Mouse (Mus musculus) left cerebral cortex, postnatal 25 days (tissue): ENCODE measurements at regions not wholly inside any gene's neighbourhood (a gene's known extent, or its start where the extent isn't known, plus 50 kb on each side); places are given as distances from the start of the nearest gene placed in this dataset.
"Not testable (repeated sequence)": the region's sequence is repeated elsewhere in the genome, so short reads cannot be mapped to it uniquely, and the experiment has no call there.

Experiments
- DNase-seq, 2 experiments: peaks; one replicate each; pipeline ENCODE4 v3.0.0; 2022; ENCODE audit warnings: low spot score in 2 of 2, mixed read lengths in 1 of 2
- intact Hi-C: fragments of 180-260 bp; cut with DNase I; formaldehyde crosslinking; loops from one replicate; pipeline ENCODE4 v1.15.1; 2025

DNA sequence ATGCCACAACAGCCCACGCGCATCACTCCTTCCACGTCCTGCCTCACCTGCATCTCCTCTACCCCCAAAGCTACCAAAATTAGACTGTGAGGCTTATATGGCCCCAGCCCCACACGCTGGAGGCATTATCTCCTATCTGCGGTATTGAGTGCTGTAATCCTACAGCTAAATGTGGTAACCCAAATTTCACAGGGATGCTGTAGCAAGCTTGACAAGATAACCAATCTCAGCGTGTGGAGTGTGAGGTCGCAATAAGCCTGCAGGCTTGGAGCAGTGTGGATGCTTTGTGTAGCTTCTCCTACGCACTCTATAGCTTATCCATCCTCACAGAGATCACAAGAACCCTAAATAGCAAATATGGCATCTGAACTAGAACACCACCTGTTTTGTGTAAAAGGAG is 251.2 kb upstream of the Kcnh8 start:
- intact Hi-C loops, result loop anchor here (5.0 kb wide), 1 partner anchor 99 kb away; no protein-coding TSS in a partner anchor
- DNase-seq, result peak; percentile 13 to 76

GRCm38 (mm10) chr17:52350696-52351095 is 251.8 kb upstream of the Kcnh8 start:
- intact Hi-C loops, result loop anchor here (5.0 kb wide), 1 partner anchor 98 kb away; no protein-coding TSS in a partner anchor
- no peak for DNase-seq

- DNase-seq, result no peak
- intact Hi-C loops, result loop anchor here (5.0 kb wide), 2 partner anchors 98 to 388 kb away; no protein-coding TSS in a partner anchor
Measured at GRCm38 (mm10) chr17:52349872-52350271, 252.6 kb upstream of the Kcnh8 start.

DNA sequence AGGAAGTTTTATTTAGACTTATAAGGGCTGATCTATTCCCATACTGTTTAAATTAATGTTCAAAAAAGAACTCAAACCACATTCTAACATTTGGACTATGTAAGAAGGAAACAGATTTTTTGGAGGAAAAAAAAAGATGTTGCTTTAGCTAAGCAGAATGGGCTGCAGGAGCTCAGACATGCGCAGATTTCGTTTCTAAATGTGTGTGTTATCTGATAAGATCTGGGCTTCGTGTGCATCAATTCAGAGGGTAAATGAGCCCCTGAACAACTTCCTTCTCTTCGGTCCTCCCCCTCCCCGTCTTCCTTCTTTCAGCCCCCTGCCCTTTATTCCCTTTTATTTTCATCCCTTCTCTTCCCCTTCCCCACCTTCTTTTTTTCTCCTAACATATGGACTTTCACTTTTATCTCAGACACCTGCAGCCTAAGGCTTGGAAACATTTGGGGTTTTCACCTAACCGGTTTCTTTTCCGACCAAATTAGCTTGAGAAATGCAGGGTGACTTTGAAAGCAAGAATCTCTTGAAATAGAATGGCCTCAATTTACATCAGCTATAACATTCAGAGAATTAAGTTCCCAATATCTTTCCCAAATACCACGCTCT is 253.9 kb upstream of the Kcnh8 start:
- intact Hi-C loops, result loop anchor here (5.0 kb wide), 1 partner anchor 386 kb away; no protein-coding TSS in a partner anchor
- peak; percentile 11 to 68 for DNase-seq

GRCm38 (mm10) chr17:52320586-52320985 is 281.9 kb upstream of the Kcnh8 start:
- no peak for DNase-seq
- intact Hi-C loops, result no loop called here

DNA sequence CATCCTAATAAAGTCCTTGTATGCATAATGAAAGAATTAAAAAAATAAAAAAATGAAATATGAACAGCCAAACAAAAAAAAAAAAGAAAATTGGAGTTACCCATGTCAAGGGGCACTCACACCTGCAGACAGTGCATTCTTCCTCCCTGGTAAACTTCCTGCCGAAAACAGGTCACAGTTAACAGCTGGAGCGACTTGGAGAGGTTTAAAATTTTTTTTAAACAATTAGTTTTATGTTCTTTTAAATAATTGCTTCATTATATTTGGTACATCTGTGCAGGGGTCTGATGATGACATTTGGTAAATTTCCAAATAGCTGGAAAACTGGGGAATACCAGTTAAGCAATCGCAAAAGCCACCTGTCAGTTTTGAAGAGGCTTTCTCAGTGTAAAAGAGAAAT is 285.5 kb upstream of the Kcnh8 start:
- DNase-seq, result no peak
- intact Hi-C loops, result no loop called here

DNA sequence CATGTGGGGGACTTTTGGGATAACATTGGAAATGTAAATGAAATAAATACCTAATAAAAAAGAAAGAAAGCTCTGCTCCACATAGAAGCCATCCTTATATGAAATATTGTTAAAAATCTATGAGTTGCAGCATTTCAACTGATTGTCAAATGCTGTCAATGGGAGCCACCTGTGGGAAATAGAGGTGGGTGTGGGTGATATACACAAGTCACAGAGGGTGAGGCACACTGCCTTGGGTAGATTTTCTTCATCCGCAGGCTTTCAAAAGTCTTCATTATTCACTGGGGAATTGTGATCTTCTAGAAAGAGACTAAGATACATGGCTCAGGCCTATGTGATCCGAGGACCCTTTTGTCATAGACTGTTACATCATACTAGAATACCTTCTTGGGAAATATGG is 286.6 kb upstream of the Kcnh8 start:
- DNase-seq, result no peak
- intact Hi-C loops, result no loop called here

- DNase-seq, intact Hi-C loops: not testable (repeated sequence)
Measured at GRCm38 (mm10) chr17:52315456-52315855, 287.1 kb upstream of the Kcnh8 start.

GRCm38 (mm10) chr17:52312043-52312442 is 290.5 kb upstream of the Kcnh8 start:
- no peak for DNase-seq
- intact Hi-C loops, result no loop called here

- intact Hi-C loops, result loop anchor here (5.0 kb wide), 1 partner anchor 56 kb away; no protein-coding TSS in a partner anchor
- DNase-seq, result no peak
Measured at GRCm38 (mm10) chr17:52308789-52309188, 293.7 kb upstream of the Kcnh8 start.

DNA sequence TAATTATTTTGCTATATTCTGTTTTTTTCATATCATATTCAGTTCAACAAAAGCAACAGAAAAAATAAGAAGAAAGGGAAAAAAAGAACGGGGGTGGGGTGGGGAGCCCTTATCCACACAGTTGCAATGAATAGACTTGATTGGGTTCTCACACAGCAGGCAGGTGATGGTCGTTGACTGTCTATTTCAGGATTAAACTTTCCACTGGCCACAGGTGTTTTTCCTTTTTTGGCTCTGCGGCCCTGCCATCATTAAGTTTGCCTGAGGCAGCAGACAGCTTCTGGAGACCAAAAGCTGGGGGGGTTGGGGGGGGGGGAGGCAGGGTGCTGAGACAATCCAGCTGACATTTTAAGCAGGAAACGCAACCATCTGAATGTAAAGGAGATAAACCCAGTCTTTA is 298.4 kb upstream of the Kcnh8 start:
- intact Hi-C loops, result no loop called here
- DNase-seq, result peak in 1 of 2 experiments; percentile 13

DNA sequence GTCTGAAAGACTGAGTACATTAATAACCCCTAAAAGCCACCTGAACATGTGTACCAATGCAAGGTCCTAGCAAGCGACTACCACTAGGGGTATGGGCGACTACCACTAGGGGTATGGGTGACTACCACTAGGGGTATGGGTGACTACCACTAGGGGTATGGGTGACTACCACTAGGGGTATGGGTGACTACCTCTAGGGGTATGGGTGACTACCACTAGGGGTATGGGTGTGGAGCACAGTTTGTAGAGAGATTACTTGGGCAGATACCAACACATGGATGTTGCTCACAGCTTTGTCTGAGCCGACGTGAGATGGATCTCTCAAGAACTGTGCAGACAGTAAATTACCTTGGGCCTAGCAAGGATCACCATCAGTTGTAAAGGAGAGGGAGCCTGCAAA is 299.2 kb upstream of the Kcnh8 start:
- DNase-seq, result no peak
- intact Hi-C loops, result no loop called here

- no peak for DNase-seq
- intact Hi-C loops, result no loop called here
Measured at GRCm38 (mm10) chr17:52299769-52300168, 302.7 kb upstream of the Kcnh8 start.

GRCm38 (mm10) chr17:52285392-52285791 is 317.1 kb upstream of the Kcnh8 start:
- DNase-seq, result no peak

GRCm38 (mm10) chr17:52282264-52282663 is 320.2 kb upstream of the Kcnh8 start:
- intact Hi-C loops, result no loop called here
- no peak for DNase-seq

More at GRCm38 (mm10) chr17:52285392-52285791, 317.1 kb upstream of the Kcnh8 start:
- intact Hi-C loops, result no loop called here

GRCm38 (mm10) chr17:52278523-52278922 is 324.0 kb upstream of the Kcnh8 start:
- DNase-seq, result no peak

DNA sequence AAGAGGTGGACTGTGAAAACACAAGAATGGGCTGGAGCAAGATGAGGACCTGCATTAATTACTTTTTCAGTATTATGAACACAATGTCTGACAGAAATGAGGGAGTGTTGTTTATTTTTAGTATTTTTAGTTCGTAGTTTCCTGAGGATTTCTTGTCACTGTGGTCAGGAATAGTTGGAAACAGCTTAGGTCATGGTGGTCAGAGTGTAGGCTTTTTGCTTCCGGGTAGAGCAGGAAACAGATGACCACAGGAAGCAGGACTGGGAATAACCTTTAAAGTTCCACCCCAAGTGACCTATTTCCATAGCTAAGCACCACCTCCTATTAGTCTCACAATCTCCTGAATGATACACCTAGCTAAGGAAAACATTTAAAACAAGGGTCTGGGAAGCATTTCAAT is 333.7 kb upstream of the Kcnh8 start:
- DNase-seq, result no peak
- intact Hi-C loops, result no loop called here

More at GRCm38 (mm10) chr17:52278523-52278922, 324.0 kb upstream of the Kcnh8 start:
- intact Hi-C loops, result no loop called here

GRCm38 (mm10) chr17:52251284-52251683 is 351.2 kb upstream of the Kcnh8 start:
- DNase-seq, result peak in 1 of 2 experiments; percentile 71
- intact Hi-C loops, result loop anchor here (5.0 kb wide), 2 partner anchors 56 to 101 kb away; no protein-coding TSS in a partner anchor

- intact Hi-C loops, result no loop called here
- DNase-seq, result no peak
Measured at GRCm38 (mm10) chr17:52225584-52225983, 376.9 kb upstream of the Kcnh8 start.

DNA sequence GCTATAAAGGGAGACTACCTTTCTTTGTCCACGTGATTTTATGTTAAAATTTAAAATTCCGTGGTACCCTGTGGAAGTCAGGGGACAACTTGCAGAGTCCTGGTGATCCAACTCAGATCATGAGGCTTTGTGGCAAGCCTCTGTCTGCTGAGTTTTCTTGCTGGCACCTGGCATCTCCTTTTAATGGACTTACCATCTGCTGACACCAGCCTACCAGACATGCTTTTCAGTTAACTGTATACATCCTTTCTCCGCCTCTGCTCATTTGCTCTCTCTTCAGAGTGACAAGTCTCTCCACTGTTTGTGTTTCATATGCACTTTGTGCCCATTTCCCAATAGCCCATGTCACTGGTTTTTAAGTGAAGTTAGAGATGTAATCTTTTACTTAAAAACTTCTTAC is 382.1 kb upstream of the Kcnh8 start:
- DNase-seq, result peak in 1 of 2 experiments; percentile 9
- intact Hi-C loops, result no loop called here

DNA sequence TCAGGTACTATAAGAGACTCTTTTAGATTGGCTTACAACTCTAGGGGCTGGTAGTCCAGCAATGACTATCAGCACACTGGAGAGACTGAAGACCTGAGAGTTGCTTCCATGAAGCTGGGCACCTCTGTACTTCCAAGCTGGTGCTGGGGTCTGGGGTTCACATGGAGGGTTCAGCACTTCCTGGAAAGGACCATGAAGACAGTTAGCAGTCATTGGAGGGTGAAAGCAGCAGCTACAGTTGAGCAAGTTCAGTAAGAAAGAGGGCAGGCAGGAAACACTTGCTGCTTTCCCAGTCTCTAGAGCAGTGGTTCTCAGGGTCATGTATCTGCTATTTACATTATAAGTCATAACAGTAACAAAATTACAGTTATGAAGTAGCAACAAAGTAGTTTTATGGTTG is 384.3 kb upstream of the Satb1 start:
- DNase-seq, result no peak
- intact Hi-C loops, result no loop called here

- DNase-seq, result no peak
- intact Hi-C loops, result no loop called here
Measured at GRCm38 (mm10) chr17:52212944-52213343, 379.9 kb upstream of the Satb1 start.
